Mouse (Mus musculus) liver, embryonic 14.5 days (tissue): ENCODE data around the gene Zbtb38. TPM values are rescaled to one million over a fixed set of nuclear protein-coding genes. Genes with fewer than 3 reads are reported as not detected.

Source experiments
- ATAC-seq: fragments of 200-750 bp; cut with Nextera tagmentation; 2 replicates; pipeline ENCODE4 v1.8.0; 2017; ENCODE audit warnings: moderate number of reproducible peaks, mild to moderate bottlenecking, moderate library complexity; ENCODE audit not compliant: insufficient read depth
- DNase-seq, 3 experiments: peaks; one replicate each; pipeline ENCODE4 v3.0.0-alpha.2; 2012 to 2013; ENCODE audit warnings: low read depth in 3 of 3, low spot score in 3 of 3
- H3K27ac ChIP-seq: fragments of 300-500 bp; sonication (generic); 2 replicates; pipeline ENCODE4 v1.5.1; 2014; ENCODE audit warnings: moderate library complexity, mild to moderate bottlenecking, control low read depth, inconsistent platforms
- H3K27me3 ChIP-seq: fragments of 300-500 bp; sonication (generic); 2 replicates; pipeline ENCODE4 v1.6.1; 2014; ENCODE audit warnings: mild to moderate bottlenecking, low read length, moderate library complexity; ENCODE audit not compliant: control insufficient read depth, insufficient read depth
- H3K36me3 ChIP-seq: fragments of 300-500 bp; sonication (generic); replicated peaks from 2 replicates; pipeline ENCODE4 v1.6.1; 2014; ENCODE audit warnings: low read depth; ENCODE audit not compliant: control insufficient read depth, insufficient read depth
- H3K4me1 ChIP-seq, 2 experiments: fragments of 200-500 bp in 1 of 2; fragments of 300-500 bp in 1 of 2; sonication (generic) in 1 of 2; replicated peaks; 2 replicates each; pipeline ENCODE4 v1.6.1; 2012 to 2014; ENCODE audit warnings: antibody characterized with exemption in 1 of 2, inconsistent platforms in 1 of 2, low read length in 1 of 2; ENCODE audit not compliant: control insufficient read depth in 2 of 2, insufficient read depth in 2 of 2
- H3K4me2 ChIP-seq: fragments of 300-500 bp; sonication (generic); 2 replicates; pipeline ENCODE4 v1.6.1; 2014; ENCODE audit warnings: low read depth, mild to moderate bottlenecking, control low read depth, moderate library complexity
- H3K4me3 ChIP-seq, 2 experiments: fragments of 200-500 bp in 1 of 2; fragments of 300-500 bp in 1 of 2; sonication (generic) in 1 of 2; 2 replicates each; pipeline ENCODE4 v1.5.1; 2012 to 2014; ENCODE audit warnings: low read depth in 2 of 2, low read length in 2 of 2, mild to moderate bottlenecking in 2 of 2, control low read depth in 1 of 2, inconsistent platforms in 1 of 2, moderate library complexity in 1 of 2; ENCODE audit not compliant: insufficient read depth in 1 of 2
- H3K9ac ChIP-seq: fragments of 300-500 bp; sonication (generic); replicated peaks from 2 replicates; pipeline ENCODE4 v1.6.1; 2014; ENCODE audit warnings: mild to moderate bottlenecking, control low read depth, moderate library complexity
- H3K9me3 ChIP-seq: fragments of 300-500 bp; sonication (generic); 2 replicates; pipeline ENCODE4 v1.6.1; 2016; ENCODE audit warnings: low read length, mixed read lengths; ENCODE audit not compliant: control insufficient read depth
- CTCF ChIP-seq: IDR thresholded peaks from 2 replicates; pipeline ENCODE4 v1.5.1; 2016; ENCODE audit warnings: antibody characterized with exemption, low read depth, control low read depth
- EP300 ChIP-seq: IDR thresholded peaks from 2 replicates; pipeline ENCODE4 v1.6.1; 2016; ENCODE audit warnings: antibody characterized with exemption, low read depth
- WGBS: fragments of 180-500 bp; shearing (Covaris S2); extraction: QIAGEN DNeasy Blood & Tissue Kit; methylation state at CpG from one replicate; pipeline ENCODE4 v1.1.7; 2014; ENCODE audit not compliant: insufficient replicate concordance; 5-methylcytosine and 5-hydroxymethylcytosine counted together
- polyA plus RNA-seq, 2 experiments: library from polyadenylated mRNA; depleted of rRNA in 1 of 2; stranded (reverse) in 1 of 2; unstranded in 1 of 2; fragments of >200 nt; fragmentation: Nextera tagmentation in 1 of 2; extraction: Ambion mirVana in 1 of 2; gene quantifications; 2 replicates each; pipeline versions ENCODE4 v1.2.1 to v1.2.3; 2012 to 2014

The Zbtb38 gene
- polyA plus RNA-seq, 2 experiments = 0.65 to 4.5 TPM

DNA sequence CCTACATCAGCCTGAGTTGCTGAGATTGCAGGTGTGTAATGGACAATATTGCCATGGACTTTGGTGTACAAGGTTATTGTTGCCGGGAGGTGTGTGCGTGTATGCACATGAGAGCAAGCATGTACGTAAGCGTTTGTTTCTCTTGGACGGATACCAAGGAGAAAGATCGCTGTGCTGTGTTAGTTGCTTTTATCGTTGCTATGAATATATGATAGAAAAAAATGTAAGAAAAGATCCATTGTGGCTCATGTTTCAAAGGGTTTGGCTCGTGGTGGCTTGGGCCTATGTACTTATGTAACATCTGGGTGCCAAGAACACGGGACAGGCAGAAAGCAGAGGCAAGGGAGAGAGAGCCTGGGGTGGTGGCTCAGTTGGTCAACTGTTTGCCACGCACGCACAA, 3.1 kb upstream of the Zbtb38 start:
- no peak overlapping the region for H3K27ac ChIP-seq
- H3K9ac ChIP-seq = no peak overlapping the region
- no peaks in the 10 kb centered on the region for H3K9me3 ChIP-seq
- H3K4me3 ChIP-seq = no peak overlapping the region
- no peaks in the 10 kb centered on the region for H3K36me3 ChIP-seq
- no peaks in the 10 kb centered on the region for H3K27me3 ChIP-seq
- DNase-seq (no peak), ATAC-seq (no peak)
- 71% methylated on average over 11 of the region's 11 CpGs for WGBS
- TF ChIP-seq EP300 = no peak
- TF ChIP-seq CTCF = no peak
- H3K4me2 ChIP-seq = no peak overlapping the region
- H3K4me1 ChIP-seq = peaks cover 0 to 4% of the 10 kb centered on the region in 2 experiments; a peak in 2 of 4 replicates

DNA sequence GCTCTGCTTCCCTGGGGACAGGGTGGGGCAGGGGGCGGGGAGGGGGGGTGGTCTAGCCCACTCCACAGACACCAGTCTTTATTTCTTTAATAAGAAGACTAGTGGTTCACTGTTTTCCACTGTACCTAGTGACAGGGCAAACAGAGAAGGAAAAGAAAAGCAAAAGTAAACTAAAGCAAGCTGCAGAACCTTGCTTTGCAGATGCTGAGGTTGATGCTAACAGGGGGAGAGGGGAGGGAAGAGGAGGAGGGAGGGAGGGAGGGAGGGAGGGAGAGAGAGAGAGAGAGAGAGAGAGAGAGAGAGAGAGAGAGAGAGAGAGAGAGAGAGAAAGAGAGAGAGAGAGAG, 2.0 kb upstream of the Zbtb38 start:
- DNase-seq (no peak), ATAC-seq (no peak)
- Histone ChIP-seq H3K4me1 (peaks cover 0 to 4% of the 10 kb centered on the region in 2 experiments; a peak in 2 of 4 replicates), H3K4me3 (no peak overlapping the region), H3K9me3 (no peaks in the 10 kb centered on the region), H3K27me3 (no peaks in the 10 kb centered on the region), H3K4me2 (no peak overlapping the region), H3K27ac (no peak overlapping the region), H3K9ac (no peak overlapping the region), H3K36me3 (no peaks in the 10 kb centered on the region)
- WGBS = 14% methylated on average over 1 of the region's 1 CpGs
- TF ChIP-seq CTCF (no peak), EP300 (no peak)

DNA sequence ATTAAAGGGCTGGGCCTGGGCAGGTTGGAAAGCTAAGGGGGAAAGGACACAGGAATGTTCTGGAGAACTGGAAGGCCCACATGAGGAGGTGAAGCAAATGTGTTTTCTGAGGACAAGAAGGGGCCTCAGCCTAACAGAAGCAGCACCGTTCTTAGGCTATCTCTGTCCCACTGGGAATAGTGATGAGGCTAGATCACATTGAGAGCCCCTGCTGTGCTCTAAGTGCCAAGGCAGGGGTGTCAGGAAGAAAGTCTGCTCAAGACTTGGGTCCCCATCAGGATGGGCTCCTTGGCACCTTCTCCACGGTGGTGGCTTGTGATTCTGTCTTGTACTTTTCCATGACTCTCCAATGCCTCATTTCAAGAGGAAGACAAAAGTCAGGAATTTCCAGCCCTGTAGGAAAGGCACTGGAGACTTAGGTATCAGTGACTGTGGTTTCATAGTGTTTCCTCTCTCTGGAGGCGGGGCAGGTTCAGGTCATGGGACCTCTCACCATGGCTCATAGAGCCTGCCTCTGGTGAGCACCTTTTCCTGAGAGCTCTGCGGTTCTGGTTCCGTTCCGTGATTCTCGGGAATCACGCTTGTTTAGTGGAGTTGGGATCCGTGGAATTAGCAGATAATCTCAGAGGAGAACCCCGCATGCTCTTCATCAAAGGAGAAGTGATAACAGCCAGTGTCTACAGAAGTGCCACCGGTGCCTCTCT, 1.4 kb upstream of the Zbtb38 start:
- H3K4me1 ChIP-seq = peaks cover 0 to 2% of the 10 kb centered on the region in 2 experiments; a peak in 1 of 4 replicates
- DNase-seq (no peak), ATAC-seq (no peak)
- WGBS = 35% methylated on average over 11 of the region's 11 CpGs
- no peak overlapping the region for H3K27ac ChIP-seq
- no peaks in the 10 kb centered on the region for H3K36me3 ChIP-seq
- H3K4me3 ChIP-seq = no peak overlapping the region
- TF ChIP-seq EP300 = no peak
- no peak for TF ChIP-seq CTCF
- H3K9me3 ChIP-seq = no peaks in the 10 kb centered on the region
- H3K27me3 ChIP-seq = no peaks in the 10 kb centered on the region
- no peak overlapping the region for H3K4me2 ChIP-seq
- H3K9ac ChIP-seq = no peak overlapping the region

DNA sequence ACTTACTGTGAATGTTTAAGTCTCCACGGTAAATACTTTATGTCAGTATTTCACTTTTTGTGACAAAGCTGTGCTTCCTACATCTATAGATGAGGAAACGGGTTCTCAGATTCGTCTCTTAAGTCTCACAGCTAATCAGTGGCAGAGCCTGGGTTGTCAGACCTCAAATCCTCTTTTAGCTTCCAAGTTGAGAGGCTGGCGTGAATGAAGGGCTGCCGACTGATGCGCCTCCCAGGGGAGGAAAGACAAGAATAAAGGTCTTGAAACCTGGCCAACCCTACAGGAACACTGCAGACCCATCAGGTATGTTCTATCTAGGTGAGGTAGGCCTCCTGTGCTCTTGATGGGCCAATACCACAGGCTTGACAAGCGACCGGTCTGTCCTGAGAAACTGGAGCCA, 761 bp upstream of the Zbtb38 start:
- no peaks in the 10 kb centered on the region for H3K27me3 ChIP-seq
- no peak overlapping the region for H3K27ac ChIP-seq
- no peaks in the 10 kb centered on the region for H3K36me3 ChIP-seq
- no peak for TF ChIP-seq CTCF
- TF ChIP-seq EP300 = no peak
- H3K4me2 ChIP-seq = no peak overlapping the region
- WGBS = 70% methylated on average over 8 of the region's 8 CpGs
- no peak overlapping the region for H3K4me3 ChIP-seq
- H3K4me1 ChIP-seq = no peaks in the 10 kb centered on the region; a peak in 1 of 4 replicates
- DNase-seq (no peak), ATAC-seq (no peak)
- no peaks in the 10 kb centered on the region for H3K9me3 ChIP-seq
- no peak overlapping the region for H3K9ac ChIP-seq

DNA sequence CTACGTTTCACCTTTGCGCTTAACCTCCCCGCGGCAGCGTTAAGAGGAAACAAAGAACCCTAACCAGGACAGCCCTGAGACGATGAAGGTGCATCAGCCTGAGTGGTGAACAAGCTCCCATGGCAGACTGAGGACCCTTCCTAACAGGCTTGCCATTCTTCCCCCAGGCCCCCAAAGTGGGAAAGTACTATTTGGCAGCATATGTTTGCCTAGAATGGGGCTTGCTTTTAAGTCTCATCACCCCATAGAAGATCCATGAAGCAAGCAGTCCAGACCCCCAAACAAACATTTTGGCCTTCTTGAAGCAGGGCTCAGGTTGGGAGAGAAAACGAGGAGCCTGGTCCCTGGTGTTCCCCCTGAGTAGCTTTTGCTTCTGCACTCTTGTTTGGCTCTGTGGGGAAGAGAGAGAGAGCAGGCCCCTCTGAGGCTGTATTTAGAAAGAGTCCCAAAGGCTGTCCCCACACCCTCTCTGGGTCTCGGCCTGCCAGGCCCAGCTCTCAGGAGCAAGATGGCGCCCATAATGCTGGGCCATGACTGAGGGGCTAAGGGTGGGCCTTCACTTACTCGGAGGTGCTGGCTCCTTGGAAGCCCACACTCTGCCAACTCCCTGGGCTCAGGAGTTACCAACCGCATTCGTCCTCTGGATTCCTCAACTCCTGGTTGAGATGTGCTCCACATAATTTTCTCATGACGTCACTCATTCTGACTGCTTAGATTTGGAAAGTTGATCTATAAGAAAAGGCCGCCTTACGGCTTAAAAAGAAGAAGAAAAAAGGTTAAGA, 619 bp downstream of the Zbtb38 start:
- Histone ChIP-seq H3K4me1 (no peaks in the 10 kb centered on the region), H3K36me3 (no peaks in the 10 kb centered on the region), H3K27ac (no peak overlapping the region), H3K9ac (no peak overlapping the region), H3K9me3 (no peaks in the 10 kb centered on the region), H3K4me2 (no peak overlapping the region), H3K4me3 (no peak overlapping the region), H3K27me3 (no peaks in the 10 kb centered on the region)
- 80% methylated on average over 15 of the region's 15 CpGs for WGBS
- DNase-seq = no peak
- no peak for ATAC-seq
- TF ChIP-seq CTCF (no peak), EP300 (no peak)
